Mouse (Mus musculus) CD8-positive naive resting alpha-beta T cell, adult 2 months (primary cell): ENCODE data around the gene Rab35.
A peak's percentile ranks its signal among the peaks of the same experiment; 100 is the strongest.

Source experiments
- DNase-seq, 2 experiments: peaks; one replicate each; pipeline ENCODE4 v3.0.0; 2022; ENCODE audit warnings: low read depth in 2 of 2, low spot score in 2 of 2

Gene Rab35

DNA sequence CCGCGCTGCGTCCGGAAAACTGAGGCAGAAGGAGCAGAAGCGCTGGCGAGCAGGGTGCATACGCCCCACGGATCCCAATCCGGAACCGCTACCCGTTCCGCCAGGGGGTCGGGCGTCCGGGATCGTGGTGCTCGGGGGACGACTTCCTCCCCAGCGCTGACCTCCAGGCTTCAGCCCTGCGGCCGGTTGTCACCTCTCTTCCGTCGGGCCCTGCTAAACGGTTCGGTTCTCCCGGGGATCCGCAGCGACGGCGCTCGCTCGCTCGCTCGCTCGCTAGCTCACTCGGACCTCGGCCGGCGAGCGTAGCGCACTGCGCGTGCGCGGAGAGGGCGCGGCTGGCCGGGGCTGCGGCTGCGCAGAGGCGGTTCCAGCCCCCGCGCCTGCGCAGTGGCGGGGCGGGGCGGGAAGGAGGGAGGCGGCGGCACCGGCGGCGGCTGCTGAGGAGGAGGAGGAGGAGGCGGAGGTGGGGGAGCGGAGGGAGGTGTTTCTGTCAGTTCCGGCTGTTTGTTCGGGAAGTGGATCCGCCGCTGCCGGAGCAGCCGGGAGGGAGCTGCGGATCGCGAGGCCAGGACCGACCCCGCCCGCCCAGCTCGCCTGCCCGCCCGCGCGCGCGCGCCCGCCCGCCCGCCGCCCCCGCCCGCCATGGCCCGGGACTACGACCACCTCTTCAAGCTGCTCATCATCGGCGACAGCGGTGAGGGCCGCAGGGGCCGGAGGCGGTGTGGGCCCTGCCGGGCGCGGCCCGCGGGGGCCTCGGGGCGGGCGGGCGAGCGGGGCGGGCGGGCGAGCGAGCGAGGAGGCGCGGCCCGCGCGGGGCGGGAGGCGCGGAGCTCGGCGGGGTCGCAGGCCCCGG lies at the start of gene Rab35:
Gene Rab35 (plus strand): TSS at position 404 of the 853 bp plus-strand sequence.
- DNase-seq: peak; percentile 92 to 94

DNA sequence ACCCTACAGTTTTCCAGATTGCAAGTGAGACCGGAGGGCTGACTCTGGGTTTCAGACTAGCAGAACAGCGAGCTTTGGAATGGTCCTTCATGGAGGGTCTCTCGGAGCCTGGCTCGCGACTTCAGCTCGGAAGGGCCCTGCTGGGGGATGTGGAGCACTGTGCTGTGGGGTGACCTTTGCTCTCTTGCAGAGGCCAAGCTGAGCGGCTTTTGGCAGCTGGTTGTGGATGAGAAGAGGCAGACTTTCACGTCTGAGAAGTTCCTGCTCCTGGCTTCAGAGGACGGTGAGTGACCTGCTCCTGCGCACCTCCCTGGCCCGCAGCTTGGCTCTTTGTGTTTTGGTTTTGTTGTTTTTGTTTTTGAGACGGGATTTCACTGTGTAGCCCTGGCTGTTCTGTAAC lies 46.1 kb upstream of the Rab35 start:
- DNase-seq: no peak

DNA sequence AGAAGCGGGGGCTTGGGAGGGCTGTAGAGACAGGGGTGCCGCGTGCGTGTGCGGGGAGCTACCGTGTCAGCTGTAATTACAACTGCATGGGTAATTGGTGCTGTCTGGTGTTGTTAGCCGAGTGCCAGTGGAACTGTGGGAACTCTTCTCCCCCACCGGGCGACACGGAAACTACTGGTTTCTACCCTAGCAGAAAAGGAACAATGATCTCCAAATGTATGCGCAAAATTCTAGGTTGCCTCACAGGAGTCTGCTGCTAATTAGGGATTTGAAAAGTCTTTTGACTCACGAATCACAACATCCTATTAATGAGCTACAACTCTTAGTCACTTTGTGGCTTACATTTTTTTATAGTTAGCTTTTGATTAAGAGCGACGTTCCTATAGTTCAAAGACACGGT lies 45.5 kb upstream of the Rab35 start:
- DNase-seq: no peak

DNA sequence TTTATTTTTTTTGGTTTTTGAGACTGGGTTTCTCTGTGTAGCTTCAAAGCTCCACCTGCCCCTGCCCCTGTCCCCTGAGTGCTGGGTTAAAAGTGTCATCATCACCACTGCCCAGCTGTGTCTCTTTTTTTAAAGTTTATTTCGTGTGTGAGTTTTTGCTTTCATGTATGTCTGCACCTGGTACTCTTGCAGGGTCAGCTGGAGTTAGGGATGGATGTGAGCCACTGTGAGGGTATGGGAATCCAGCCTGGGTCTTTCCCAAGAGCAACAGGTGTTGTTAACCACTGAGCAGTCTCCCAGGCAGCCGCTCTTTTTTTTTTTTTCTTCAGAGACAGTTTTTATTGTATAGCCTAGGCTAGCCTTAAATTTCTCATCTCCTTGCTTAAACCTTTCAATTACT lies 44.9 kb upstream of the Rab35 start:
- DNase-seq: no peak

DNA sequence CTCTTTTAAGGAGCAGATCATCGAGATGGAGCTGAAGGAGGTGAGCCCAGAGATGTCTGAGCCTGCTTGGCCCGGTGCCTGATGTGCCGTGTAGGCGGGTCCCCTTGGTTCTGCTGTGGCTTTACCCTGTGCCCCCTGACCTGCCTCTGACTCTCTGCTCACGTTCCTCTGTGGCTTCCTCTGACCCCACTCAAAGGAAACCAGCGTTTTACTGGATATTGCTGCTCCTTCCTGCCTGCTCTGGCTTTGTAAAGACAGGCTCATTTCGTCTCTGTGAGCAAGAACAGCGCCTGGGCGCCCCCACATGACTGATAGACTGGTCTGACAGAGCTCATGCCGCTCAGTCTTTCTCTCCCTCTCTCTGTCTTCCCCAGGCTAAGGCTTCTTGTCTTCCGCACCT lies 40.7 kb upstream of the Rab35 start:
- DNase-seq: no peak

DNA sequence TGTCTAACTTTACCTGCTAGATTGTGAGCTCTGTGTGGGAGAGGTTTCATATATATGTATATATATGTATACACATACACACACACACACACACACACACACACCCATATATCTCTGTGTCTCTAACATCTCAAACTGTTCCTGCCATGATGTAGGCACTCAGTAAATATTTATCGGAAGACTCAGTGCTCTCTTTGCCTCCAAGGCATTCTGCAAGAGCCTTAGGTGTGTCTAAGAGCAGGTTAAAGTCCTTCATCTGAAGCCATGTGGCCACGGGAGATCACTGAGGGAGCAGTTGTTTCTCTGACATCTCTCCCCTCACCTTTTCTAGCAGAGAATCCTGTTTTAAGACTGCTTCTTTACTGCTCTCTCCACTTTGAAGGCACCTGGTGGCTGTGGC lies 40.2 kb upstream of the Rab35 start:
- no peak for DNase-seq

DNA sequence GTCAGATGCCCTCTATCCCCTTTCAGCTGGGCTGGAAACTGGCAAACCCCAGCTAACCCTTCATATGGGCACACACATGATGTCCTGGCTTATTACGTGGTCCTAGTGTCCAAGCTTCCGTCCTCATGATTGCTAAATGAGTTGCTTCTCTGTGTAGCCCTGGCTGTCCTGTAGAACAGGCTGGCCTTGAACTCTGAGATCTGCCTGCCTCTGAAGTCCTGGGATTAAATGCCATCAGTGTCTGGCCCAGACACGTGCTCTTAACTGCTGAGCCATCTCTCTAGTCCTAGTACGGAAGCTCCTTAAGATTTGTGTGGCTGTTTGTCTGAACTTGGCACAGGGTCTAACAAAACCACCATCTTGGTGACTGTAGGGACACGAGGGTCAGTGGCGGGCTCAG lies 28.1 kb upstream of the Rab35 start:
- no peak for DNase-seq

DNA sequence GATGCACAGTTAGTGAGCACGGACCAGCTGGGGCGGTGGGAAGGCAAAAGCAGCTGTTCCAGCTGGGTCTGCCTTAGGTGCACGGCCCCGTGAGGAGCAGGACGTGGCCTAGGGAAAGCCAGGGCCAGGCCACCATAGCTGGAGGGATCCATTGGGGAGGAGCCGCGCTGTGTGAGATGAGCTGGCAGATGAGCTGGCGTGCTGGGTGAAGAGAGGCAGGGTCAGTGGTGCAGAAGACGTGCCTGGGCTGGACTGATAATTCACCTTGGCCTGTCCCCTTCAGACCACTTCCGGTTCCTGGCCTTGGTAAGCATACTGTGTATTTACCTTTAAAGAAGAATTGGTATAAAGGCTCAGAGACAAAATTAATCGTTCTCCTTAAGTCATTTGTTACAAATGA lies 20.1 kb upstream of the Rab35 start:
- DNase-seq: no peak

DNA sequence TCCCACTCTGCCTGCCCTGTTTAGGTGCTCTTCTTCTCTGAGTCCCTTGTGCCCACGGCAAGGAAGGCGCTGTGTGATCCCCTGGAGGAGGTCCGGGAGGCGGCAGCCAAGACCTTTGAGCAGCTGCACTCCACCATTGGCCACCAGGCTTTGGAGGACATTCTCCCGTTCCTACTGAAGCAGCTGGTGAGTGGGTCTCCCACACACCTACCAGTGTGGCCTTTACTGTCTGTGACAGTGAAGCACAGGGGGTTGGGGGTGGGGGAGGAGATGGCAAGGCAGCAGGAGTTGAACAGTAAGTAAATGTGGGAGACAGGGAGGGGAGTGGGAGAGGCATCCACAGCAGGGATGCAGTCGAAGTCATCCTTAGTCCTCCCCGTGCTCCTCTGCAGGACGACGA lies 18.4 kb upstream of the Rab35 start:
- DNase-seq: no peak

DNA sequence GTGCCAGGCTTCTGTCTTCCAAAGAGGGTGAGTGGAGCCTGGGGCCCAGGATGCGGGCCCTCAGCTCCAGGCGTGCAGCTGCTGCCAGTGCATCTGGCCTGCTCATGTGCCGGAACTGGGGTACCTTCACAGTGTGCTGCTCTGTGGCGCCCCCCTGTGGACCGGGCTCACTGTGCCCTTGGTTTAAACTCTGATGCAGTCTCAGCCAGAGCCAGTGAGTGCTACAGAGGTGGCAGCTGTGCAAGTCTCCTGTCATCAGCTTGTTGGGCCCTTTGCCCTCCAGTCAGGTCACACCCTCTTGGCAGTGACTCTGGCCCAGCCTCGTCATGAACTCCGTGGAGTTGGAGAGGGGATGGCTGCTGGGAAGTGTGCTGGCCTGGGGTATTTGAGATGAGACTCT lies 16.8 kb upstream of the Rab35 start:
- peak; percentile 51 to 65 for DNase-seq

DNA sequence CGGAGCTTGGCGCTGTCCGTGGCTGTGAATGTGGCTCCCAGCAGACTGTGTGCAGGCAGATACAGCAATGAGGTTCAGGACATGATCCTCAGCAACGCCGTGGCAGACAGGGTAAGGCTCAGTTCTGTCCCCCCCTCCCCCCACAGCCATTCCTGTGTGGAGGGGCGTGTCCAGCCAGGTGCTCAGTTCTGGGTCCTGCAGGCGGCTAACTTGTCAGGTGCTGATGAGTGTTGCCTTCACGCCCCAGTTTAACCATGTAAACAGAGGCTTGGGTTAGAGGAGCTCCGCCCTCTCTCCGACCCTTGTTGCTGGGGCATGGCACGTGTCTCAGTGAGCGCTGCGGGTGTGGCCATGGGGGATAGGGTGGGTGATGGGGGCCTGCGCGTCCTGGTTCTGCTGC lies 12.0 kb upstream of the Rab35 start:
- no peak for DNase-seq

DNA sequence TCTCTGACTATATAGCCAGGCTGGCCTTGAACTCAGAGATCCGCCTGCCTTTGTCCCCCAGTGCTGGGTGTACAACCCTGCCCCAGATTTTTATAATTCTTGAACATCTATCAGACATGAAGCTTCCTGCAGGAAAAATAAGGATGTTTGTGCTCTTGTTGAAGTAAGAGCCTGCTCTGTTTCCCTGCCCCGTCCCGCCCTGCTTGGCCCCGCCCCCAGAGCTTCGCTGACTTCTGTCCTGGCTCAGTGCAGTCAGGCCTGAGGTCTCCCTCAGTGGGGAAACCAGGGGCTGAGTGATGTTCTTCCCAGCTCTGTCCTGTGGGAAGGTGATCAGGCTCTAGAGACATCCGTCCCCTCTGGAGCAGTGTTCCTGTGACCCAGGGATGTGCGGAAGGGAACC lies 9.0 kb upstream of the Rab35 start:
- DNase-seq: no peak

DNA sequence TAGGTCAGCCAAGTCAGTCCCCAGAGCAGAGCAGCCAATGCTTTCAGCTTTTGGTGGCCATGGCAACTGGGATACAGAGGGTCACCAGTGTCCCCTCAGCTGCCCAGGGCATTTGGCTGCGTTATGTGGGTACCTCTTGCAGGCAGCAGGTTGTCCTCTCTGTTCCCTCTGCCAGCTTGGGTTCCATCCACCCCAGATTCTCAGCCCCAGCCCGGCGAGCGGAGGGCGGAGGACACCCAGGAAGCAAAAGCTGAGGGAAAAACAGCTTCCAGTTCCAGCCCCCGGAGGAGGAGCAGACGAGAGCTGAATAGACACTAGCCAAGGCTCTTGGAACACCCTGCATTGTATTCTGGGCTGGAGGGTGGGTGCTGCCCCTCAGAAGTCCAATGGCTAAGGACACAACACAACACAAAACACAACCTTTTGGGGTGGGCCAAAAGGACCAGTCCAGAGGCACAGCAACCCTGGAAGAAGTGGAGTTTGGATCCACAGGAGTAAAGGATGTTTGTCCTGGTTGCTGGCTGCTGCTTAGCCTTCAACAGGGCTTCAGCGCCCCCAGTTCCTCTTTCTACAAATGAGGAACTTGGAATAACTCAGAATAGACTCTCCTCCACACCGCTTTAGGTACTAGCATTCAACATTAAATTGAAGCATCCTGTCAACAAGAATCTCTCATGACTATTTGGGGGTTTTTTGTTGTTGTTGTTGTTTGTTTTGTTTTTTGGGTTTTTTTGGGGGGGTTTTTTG lies 7.8 kb upstream of the Rab35 start:
- no peak for DNase-seq

DNA sequence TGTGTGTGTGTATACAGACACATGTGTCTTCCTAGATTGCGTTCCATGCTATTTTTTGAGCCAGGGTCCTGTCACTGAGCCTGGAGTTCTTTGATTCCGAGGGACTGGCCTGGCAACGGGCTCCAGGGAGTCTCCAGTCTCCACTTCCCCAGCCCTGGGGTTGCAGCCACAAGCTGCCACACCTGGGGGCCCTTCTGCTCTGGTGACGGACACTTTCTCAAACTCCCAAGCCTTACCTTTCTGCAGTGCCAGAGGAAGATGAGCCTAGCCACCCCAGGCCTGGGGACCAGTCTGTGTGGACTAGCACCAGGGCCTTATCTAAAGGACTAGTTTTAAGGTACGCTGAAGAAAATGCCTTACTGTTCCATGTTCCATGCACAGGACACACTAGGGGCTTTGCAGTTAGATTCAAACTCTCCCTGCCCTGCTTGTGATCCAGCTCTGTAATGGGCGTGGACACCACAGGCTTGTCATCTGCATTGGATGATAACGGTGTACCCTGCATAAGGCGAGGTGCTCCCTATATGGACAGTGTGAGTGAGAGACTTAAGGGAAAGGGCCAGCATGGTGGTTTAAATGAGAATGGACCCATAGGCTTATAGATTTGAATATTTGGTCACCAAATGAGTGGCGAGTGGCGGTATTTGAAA lies 5.3 kb upstream of the Rab35 start:
- DNase-seq: no peak

DNA sequence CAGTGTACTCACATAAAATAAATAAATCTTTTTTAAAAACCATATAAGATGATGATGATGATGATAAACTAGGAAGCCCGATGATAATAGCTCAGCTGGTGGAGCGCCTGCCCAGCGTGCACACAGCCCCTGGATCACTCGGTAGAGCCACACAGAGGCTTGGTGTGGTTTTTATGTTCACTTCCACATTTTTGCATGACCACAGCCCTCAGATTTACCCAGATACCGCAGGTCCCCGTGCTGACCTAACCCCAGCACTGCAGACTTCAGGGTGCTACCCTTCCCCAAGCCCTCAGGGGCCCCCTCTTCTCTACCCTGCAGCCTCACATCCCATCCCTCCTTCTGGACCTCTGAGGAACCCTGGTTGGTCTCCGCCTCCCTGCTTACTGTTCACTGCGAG lies 3.6 kb upstream of the Rab35 start:
- no peak for DNase-seq

DNA sequence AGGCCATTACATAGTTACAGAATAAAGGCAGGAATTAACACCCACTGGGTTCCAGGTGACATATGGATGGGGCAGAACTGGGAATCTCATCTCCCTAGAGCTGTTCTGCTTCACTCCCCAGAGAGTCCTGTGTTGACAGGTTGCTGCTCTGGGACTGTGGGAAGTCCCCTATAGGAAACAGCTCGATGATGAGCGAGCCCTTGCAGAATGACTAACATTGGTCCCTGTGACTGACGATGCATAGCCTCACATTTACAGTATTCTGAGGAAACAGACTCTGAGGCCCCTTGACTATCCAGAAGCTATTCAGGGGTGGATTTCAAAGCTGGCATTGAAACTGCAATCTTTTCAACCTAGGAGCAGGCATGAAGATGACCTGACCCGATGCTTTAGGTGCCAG lies 2.0 kb upstream of the Rab35 start:
- no peak for DNase-seq

DNA sequence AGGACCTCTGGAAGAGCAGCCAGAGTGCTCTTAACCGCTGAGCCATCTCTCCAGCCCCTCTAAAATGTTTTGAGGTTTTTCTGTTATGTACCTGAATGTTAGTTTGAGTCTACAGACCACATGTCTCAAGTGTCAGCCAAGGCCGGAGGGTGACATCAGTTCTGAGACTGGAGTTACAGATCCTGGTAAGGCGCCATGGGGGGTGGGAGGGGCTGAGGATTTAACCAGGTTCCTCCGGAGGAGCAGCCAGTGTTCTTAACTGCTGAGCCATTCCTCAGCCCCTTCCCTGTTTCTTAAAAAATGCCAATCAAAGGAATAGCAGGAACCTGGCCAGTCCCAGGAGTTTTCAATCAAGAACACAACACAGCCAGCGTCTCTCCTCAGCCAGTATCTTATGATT lies 1.4 kb upstream of the Rab35 start:
- no peak for DNase-seq

DNA sequence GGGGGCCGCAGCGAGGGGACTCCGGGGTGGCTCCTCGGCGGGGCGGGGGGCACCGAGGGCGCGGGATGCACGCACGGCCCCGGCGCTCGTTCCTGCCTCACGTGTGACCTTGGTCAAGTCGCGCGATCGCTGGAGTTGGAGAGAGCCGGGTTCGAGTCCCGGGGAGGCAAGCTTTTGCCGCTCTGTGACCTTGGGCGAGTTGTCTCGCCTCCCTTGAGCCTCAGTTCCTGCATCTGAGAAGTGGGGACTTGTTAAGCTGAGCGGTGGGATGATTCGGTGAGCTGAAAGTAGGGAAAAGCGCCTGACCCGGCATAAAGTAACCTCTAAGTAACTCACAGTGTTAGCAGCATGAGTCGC lies 628 bp downstream of the Rab35 start:
- DNase-seq: peak in 1 of 2 experiments; percentile 12

DNA sequence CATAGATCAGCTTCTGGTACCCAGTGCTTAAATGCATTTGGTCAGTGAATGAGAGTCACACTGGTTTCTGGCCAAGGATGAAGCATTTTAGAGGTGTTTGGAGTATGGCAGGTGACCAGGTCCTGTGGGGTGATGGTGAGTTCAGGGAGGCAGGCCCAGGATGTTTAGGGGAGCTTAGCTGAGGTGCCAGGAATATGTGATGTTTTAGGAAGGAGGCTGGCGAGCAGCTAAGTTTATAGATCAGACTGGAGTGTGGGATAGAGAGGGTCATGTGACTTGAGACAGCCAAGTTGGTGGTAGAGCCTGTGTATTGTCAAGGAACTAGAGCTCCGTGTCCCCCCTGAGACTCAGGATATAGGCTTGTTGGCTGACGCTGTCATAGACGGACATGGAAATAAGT lies 1.4 kb downstream of the Rab35 start:
- DNase-seq: no peak

DNA sequence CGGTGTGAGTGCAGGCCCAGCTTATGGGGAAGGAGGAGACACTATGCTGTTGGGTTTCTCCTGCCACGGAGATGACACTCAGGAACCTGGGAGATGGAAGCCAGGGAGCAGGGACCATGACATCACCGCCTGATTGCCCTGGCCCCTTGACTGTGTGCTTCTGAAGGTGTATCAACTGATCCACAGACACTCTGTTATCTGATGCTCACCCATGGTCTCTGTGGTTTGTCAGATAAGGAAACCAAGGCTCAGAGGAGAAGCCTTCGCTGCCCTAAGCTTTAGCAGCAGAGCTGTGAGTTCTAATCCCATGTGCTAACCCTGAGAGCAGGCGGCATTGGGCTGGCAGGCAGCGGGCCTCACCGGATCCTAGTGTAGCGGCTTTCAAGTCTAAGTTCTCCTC lies 2.3 kb downstream of the Rab35 start:
- DNase-seq: no peak

DNA sequence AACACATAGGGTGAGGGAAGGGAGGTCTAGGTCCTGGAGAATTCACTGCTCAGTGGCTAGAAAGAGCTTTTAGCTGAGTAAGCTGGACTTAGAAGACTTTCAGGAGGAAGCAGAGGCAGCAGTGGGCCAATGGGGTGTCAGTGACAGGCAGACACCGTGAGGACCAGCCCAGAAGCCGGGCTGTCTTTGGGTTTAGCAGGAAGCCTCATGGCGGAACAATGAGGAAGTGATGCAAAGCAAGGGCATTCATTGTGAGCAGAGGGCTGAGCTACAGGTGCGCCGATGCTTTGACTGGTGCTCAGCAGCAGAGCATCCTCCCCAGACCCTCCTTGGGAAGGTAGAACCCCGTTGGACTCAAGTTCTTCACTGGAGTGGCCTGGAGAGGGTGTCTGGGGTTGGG lies 3.8 kb downstream of the Rab35 start:
- peak in 1 of 2 experiments; percentile 18 for DNase-seq

DNA sequence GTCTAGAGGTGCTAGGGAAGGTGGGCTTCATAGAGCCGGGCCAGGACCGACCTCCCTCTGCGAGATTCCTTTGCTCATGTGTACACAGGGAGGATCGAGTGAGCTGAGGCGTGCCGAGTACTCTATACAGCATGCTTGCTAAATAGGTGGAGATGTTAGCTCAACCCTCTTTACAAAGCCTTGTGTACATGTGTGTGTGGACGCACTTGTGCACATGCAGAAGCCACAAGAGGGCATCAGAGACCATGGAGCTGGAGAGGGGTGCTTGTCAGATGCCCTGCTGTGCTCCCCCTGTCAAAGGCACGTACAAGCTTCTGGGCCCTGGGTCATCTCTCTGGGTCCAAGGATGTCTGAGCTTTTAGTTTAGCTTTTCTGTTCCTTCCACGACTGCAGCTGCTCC lies 12.5 kb downstream of the Rab35 start:
- peak in 1 of 2 experiments; percentile 17 for DNase-seq
